Mouse (Mus musculus): ENCODE data around the gene Sez6l. TPM values are rescaled to one million over a fixed set of nuclear protein-coding genes. Genes with fewer than 3 reads are reported as not detected.

Gene Sez6l
- polyA plus RNA-seq, 1 experiment from 2014 or later = 0.01 TPM

- no peak for ATAC-seq (ENCODE audit: low read depth)
- H3K4me1 ChIP-seq (ENCODE audit: control insufficient read depth, low read depth, low read length) = no peaks in the 10 kb centered on the region
- H3K27me3 ChIP-seq (ENCODE audit: control insufficient read depth, insufficient read depth, low read depth, low read length) = no peaks in the 10 kb centered on the region
- H3K4me2 ChIP-seq (ENCODE audit: low read depth, low read length) = no peak overlapping the region
- H3K9ac ChIP-seq (ENCODE audit: low read depth, low read length) = no peak overlapping the region
- no peak overlapping the region for H3K4me3 ChIP-seq (ENCODE audit: low read depth, low read length)
- no peaks in the 10 kb centered on the region for H3K9me3 ChIP-seq (replicated peaks; ENCODE audit: control insufficient read depth, low read length)
- no peaks in the 10 kb centered on the region for H3K36me3 ChIP-seq (ENCODE audit: control insufficient read depth, insufficient read depth)
- no peak overlapping the region for H3K27ac ChIP-seq (ENCODE audit: low read length)
- WGBS (ENCODE audit: insufficient replicate concordance) = 76% methylated on average over 15 of the region's 15 CpGs
Measured at GRCm38 (mm10) chr5:112552786-112553185, 24.2 kb downstream of the Sez6l start.

- ATAC-seq (ENCODE audit: low read depth) = no peak
- no peaks in the 10 kb centered on the region for H3K9me3 ChIP-seq (replicated peaks; ENCODE audit: control insufficient read depth, low read length)
Measured at GRCm38 (mm10) chr5:112551975-112552728, 24.8 kb downstream of the Sez6l start.

GRCm38 (mm10) chr5:112548846-112549620 lies 28.0 kb downstream of the Sez6l start:
- Histone ChIP-seq H3K36me3 (ENCODE audit: control insufficient read depth, insufficient read depth) (no peaks in the 10 kb centered on the region), H3K9ac (ENCODE audit: low read depth, low read length) (no peak overlapping the region), H3K27ac (ENCODE audit: low read length) (no peak overlapping the region), H3K4me2 (ENCODE audit: low read depth, low read length) (no peak overlapping the region), H3K27me3 (ENCODE audit: control insufficient read depth, insufficient read depth, low read depth, low read length) (no peaks in the 10 kb centered on the region), H3K9me3 (replicated peaks; ENCODE audit: control insufficient read depth, low read length) (no peaks in the 10 kb centered on the region), H3K4me3 (ENCODE audit: low read depth, low read length) (no peak overlapping the region), H3K4me1 (ENCODE audit: control insufficient read depth, low read depth, low read length) (no peaks in the 10 kb centered on the region)
- 54% methylated on average over 12 of the region's 12 CpGs for WGBS (ENCODE audit: insufficient replicate concordance)
- ATAC-seq (ENCODE audit: low read depth) = no peak

More at GRCm38 (mm10) chr5:112551975-112552728, 24.8 kb downstream of the Sez6l start:
- Histone ChIP-seq H3K27ac (ENCODE audit: low read length) (no peak overlapping the region), H3K36me3 (ENCODE audit: control insufficient read depth, insufficient read depth) (no peaks in the 10 kb centered on the region), H3K4me3 (ENCODE audit: low read depth, low read length) (no peak overlapping the region), H3K27me3 (ENCODE audit: control insufficient read depth, insufficient read depth, low read depth, low read length) (no peaks in the 10 kb centered on the region), H3K4me2 (ENCODE audit: low read depth, low read length) (no peak overlapping the region), H3K4me1 (ENCODE audit: control insufficient read depth, low read depth, low read length) (no peaks in the 10 kb centered on the region), H3K9ac (ENCODE audit: low read depth, low read length) (no peak overlapping the region)
- WGBS (ENCODE audit: insufficient replicate concordance) = 53% methylated on average over 17 of the region's 17 CpGs

GRCm38 (mm10) chr5:112546771-112547170 lies 30.2 kb downstream of the Sez6l start:
- H3K4me1 ChIP-seq (ENCODE audit: control insufficient read depth, low read depth, low read length) = no peaks in the 10 kb centered on the region
- H3K36me3 ChIP-seq (ENCODE audit: control insufficient read depth, insufficient read depth) = no peaks in the 10 kb centered on the region
- H3K4me2 ChIP-seq (ENCODE audit: low read depth, low read length) = no peak overlapping the region
- H3K9me3 ChIP-seq (replicated peaks; ENCODE audit: control insufficient read depth, low read length) = no peaks in the 10 kb centered on the region
- ATAC-seq (ENCODE audit: low read depth) = no peak
- H3K4me3 ChIP-seq (ENCODE audit: low read depth, low read length) = no peak overlapping the region
- H3K9ac ChIP-seq (ENCODE audit: low read depth, low read length) = no peak overlapping the region
- H3K27ac ChIP-seq (ENCODE audit: low read length) = no peak overlapping the region
- no peaks in the 10 kb centered on the region for H3K27me3 ChIP-seq (ENCODE audit: control insufficient read depth, insufficient read depth, low read depth, low read length)
- 35% methylated on average over 6 of the region's 6 CpGs for WGBS (ENCODE audit: insufficient replicate concordance)

GRCm38 (mm10) chr5:112538295-112538694 lies 38.7 kb downstream of the Sez6l start:
- Histone ChIP-seq H3K9ac (ENCODE audit: low read depth, low read length) (no peak overlapping the region), H3K27me3 (ENCODE audit: control insufficient read depth, insufficient read depth, low read depth, low read length) (no peaks in the 10 kb centered on the region), H3K4me2 (ENCODE audit: low read depth, low read length) (no peak overlapping the region), H3K9me3 (replicated peaks; ENCODE audit: control insufficient read depth, low read length) (no peaks in the 10 kb centered on the region), H3K4me3 (ENCODE audit: low read depth, low read length) (no peak overlapping the region), H3K27ac (ENCODE audit: low read length) (no peak overlapping the region), H3K36me3 (ENCODE audit: control insufficient read depth, insufficient read depth) (no peaks in the 10 kb centered on the region), H3K4me1 (ENCODE audit: control insufficient read depth, low read depth, low read length) (no peaks in the 10 kb centered on the region)
- ATAC-seq (ENCODE audit: low read depth) = no peak
- 35% methylated on average over 3 of the region's 3 CpGs for WGBS (ENCODE audit: insufficient replicate concordance)

GRCm38 (mm10) chr5:112535868-112536267 lies 41.1 kb downstream of the Sez6l start:
- H3K36me3 ChIP-seq (ENCODE audit: control insufficient read depth, insufficient read depth) = no peaks in the 10 kb centered on the region
- no peak for ATAC-seq (ENCODE audit: low read depth)
- no peaks in the 10 kb centered on the region for H3K9me3 ChIP-seq (replicated peaks; ENCODE audit: control insufficient read depth, low read length)
- no peaks in the 10 kb centered on the region for H3K4me1 ChIP-seq (ENCODE audit: control insufficient read depth, low read depth, low read length)
- WGBS (ENCODE audit: insufficient replicate concordance) = 62% methylated on average over 12 of the region's 12 CpGs
- H3K9ac ChIP-seq (ENCODE audit: low read depth, low read length) = no peak overlapping the region
- no peaks in the 10 kb centered on the region for H3K27me3 ChIP-seq (ENCODE audit: control insufficient read depth, insufficient read depth, low read depth, low read length)
- no peak overlapping the region for H3K4me3 ChIP-seq (ENCODE audit: low read depth, low read length)
- H3K4me2 ChIP-seq (ENCODE audit: low read depth, low read length) = no peak overlapping the region
- H3K27ac ChIP-seq (ENCODE audit: low read length) = no peak overlapping the region

GRCm38 (mm10) chr5:112534146-112534545 lies 42.8 kb downstream of the Sez6l start:
- ATAC-seq (ENCODE audit: low read depth) = no peak
- Histone ChIP-seq H3K9me3 (replicated peaks; ENCODE audit: control insufficient read depth, low read length) (no peaks in the 10 kb centered on the region), H3K4me1 (ENCODE audit: control insufficient read depth, low read depth, low read length) (no peaks in the 10 kb centered on the region), H3K9ac (ENCODE audit: low read depth, low read length) (no peak overlapping the region), H3K4me3 (ENCODE audit: low read depth, low read length) (no peak overlapping the region), H3K27me3 (ENCODE audit: control insufficient read depth, insufficient read depth, low read depth, low read length) (no peaks in the 10 kb centered on the region), H3K4me2 (ENCODE audit: low read depth, low read length) (no peak overlapping the region), H3K36me3 (ENCODE audit: control insufficient read depth, insufficient read depth) (no peaks in the 10 kb centered on the region), H3K27ac (ENCODE audit: low read length) (no peak overlapping the region)
- 51% methylated on average over 11 of the region's 11 CpGs for WGBS (ENCODE audit: insufficient replicate concordance)

- 38% methylated on average over 16 of the region's 16 CpGs for WGBS (ENCODE audit: insufficient replicate concordance)
Measured at GRCm38 (mm10) chr5:112533312-112534075, 43.5 kb downstream of the Sez6l start.

More at GRCm38 (mm10) chr5:112533312-112534075, 43.5 kb downstream of the Sez6l start:
- H3K9ac ChIP-seq (ENCODE audit: low read depth, low read length) = no peak overlapping the region
- no peak overlapping the region for H3K4me2 ChIP-seq (ENCODE audit: low read depth, low read length)
- ATAC-seq (ENCODE audit: low read depth) = no peak
- H3K27me3 ChIP-seq (ENCODE audit: control insufficient read depth, insufficient read depth, low read depth, low read length) = no peaks in the 10 kb centered on the region
- no peaks in the 10 kb centered on the region for H3K4me1 ChIP-seq (ENCODE audit: control insufficient read depth, low read depth, low read length)
- H3K27ac ChIP-seq (ENCODE audit: low read length) = no peak overlapping the region
- no peaks in the 10 kb centered on the region for H3K36me3 ChIP-seq (ENCODE audit: control insufficient read depth, insufficient read depth)
- no peak overlapping the region for H3K4me3 ChIP-seq (ENCODE audit: low read depth, low read length)
- no peaks in the 10 kb centered on the region for H3K9me3 ChIP-seq (replicated peaks; ENCODE audit: control insufficient read depth, low read length)
